Mouse (Mus musculus): ENCODE results near the gene Sema4c. TPM values are rescaled to one million over a fixed set of nuclear protein-coding genes. Genes with fewer than 3 reads are reported as not detected.
A peak's percentile ranks its signal among the peaks of the same experiment; 100 is the strongest.

The Sema4c gene
- 10 to 100 TPM; 16.2 to 20.2 TPM for total RNA-seq (2021)
- long read RNA-seq, experiment 1 = 0 reads
- long read RNA-seq, experiment 2, partial matches to known transcripts = 0 of 1 reads
- long read RNA-seq, experiment 2, other reads (novel, unspliced or antisense) = 0 of 1 reads

DNA sequence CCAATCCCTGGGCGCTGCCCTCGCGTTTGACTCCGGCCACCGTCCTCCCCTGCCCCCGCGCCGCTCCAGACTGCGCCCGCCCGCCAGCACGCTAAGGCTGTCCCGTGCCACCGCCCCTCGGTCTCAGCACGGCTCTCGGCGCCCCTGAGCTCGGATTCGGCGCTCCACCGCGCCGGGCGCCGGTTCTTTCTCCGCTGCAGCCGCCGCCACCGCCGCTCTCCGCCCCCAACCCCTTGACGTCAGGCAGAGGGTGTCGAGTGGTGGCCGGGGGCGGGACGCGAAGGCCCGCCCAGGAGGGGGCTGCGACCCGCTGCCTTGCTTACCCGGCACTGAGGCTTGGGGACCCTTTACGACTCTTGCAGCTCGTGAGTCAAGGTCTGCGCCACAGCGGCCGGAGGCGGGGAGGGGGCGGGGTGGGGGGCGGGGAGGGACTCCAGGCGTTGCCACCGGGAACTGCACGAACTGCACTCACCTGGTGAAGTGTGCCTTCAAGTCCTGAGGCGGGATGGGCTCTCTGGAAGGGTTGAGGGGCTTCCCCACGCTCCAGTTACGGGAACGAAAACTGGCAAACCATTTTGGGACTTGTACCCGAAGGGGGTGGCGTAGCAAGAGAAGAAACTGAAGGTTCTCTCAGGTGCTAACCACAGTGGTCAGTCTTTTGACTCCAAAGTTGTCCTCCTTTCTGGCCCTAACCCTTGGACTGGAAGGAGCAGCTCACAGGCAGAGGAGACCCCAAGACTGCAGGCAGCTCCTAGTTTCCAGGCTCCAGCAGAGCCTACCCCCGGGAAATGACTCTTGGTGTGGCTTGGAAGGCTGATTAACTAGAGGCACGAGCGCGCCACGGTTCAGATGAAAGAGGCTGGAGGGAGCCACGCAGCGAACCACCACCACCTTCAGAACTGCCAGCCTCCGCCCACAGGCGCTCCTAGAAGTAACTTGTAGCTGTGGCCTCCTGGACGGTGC is at the start of gene Sema4c:
TSS of gene Sema4c (minus strand) at position 319 of the 963 bp plus-strand sequence.
- intact Hi-C loops (cut with DNase I) = no loop called here
- peak in 1 of 2 experiments; percentile 77 for DNase-seq (ENCODE audit: low spot score in 2 of 2)

DNA sequence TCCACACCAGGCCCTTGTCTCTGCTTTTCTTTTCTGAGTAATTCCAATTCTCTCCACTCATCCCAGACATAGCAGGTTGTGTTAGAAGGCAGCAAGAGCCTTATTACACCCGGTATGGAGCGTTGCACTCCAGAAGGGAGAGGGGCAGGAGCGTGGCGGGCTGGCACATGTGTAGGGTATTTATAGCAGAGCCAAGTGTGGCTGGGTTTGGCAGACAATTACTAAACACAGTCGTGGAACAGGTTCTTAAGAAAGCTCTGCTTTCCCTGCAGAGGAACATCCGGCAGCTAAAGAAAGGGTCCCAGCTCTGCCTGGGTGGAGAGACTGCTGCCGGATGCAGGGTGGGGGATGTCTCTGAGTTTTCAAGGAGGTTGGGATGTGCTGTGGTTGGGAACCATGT is 48.8 kb upstream of the Sema4c start:
- intact Hi-C loops (cut with DNase I) = no loop called here
- peak; percentile 71 to 87 for DNase-seq (ENCODE audit: low spot score in 2 of 2)

DNA sequence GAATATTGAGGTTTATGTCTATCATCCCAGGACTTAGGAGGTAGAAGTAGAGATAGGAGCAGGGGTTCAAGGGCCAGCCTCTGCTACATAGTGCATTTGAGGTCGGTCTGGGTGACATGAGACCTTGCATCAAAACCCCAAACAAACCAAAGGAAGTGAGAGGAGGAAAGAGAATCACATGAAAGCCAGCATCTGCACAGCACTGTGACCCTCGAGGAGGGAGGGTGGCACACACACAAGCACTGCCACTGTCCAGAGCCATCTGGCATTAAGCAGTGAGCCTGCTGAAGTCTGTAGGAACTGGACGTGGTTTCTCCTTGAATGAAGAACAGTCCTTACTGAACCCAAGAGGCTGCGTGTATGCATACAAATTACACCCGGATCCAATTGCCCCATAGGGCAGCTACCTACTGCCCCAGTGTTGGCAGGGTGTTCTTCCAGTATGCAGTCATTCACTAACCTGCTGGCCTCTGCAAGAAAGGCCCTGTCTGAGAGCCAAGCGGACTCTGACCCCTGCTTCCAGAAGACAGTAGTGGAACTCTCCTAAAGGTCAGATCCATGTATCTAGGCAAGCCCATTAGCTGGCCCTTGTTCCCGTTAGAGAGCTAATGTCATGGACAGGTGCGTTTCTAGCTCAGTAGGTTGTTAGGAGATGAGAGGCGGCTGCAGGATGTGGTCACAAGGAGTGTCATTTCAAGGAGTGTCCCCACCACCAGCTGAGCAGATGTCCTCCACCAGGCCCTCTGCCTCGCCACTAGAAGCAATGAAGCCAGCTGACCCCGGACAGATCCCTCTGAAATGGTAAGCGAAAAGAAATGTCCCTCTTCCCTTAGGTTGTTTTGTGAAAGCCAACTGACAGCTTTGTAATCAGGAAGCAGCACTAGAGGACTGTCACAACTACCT is 46.4 kb upstream of the Sema4c start:
- no peak for DNase-seq (ENCODE audit: low spot score in 2 of 2)
- intact Hi-C loops (cut with DNase I) = no loop called here

DNA sequence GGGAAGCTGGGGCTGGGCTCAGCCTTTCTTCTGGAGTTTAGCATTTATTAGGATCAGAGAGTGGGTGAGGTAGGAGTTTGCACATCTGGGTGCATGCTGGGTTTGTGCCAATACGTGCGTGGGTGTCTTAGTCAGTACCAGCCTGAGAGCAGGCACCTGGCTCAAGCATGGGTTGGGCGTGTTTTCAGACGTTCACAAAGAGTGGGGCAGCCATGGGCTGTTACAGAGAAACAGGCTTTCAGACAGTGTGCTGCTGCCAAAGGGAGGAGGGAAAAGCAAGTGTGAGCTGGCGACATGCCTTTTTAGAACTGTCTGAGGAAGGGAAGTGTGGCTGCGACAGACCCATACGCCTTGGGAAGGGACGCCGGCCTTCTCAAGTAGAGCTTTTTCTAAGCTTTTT is 45.2 kb upstream of the Sema4c start:
- DNase-seq (ENCODE audit: low spot score in 2 of 2) = peak; percentile 70 to 74
- intact Hi-C loops (cut with DNase I) = loop anchor here (2.0 kb wide), 1 partner anchor 113 kb away; no protein-coding TSS in a partner anchor

DNA sequence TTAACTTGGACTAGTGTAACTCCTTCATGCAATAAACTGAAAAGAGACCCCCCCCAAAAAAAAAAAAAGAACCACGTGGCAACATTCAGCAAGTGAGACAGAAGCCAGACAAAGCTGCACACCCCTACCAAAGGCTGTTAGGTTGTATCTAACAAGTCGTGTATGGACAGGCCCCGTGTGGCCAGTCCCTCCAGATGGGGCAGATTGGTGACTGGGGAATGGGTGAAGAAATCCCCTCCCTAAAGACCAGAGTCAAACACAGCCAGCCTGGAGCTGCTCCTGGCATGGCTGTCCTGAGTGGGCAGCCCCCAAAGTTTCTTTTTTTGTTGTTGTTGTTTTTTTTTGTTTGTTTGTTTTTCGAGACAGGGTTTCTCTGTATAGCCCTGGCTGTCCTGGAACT is 44.1 kb upstream of the Sema4c start:
- no peak for DNase-seq (ENCODE audit: low spot score in 2 of 2)
- intact Hi-C loops (cut with DNase I) = loop anchor here (2.0 kb wide), 1 partner anchor 115 kb away; no protein-coding TSS in a partner anchor

DNA sequence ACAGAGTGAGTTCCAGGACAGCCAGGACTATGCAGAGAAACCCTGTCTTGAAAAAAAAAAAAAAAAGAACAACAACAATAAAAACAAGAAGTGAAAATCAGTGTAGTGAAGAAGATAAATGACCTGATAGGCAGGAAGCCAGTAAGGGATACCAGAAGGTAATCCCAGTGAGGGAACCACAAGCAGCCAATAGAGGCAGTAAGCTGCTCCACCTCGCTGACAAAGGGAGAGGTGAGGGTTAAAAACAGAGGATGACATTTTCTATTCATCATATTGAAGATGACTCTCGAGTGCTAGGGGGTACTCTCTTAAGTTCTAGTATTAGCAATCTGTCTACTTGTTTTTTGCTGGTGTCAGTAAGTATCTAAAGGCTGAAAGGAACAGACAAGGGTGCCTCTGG is 40.3 kb upstream of the Sema4c start:
- DNase-seq (ENCODE audit: low spot score in 2 of 2) = no peak
- intact Hi-C loops (cut with DNase I) = no loop called here

DNA sequence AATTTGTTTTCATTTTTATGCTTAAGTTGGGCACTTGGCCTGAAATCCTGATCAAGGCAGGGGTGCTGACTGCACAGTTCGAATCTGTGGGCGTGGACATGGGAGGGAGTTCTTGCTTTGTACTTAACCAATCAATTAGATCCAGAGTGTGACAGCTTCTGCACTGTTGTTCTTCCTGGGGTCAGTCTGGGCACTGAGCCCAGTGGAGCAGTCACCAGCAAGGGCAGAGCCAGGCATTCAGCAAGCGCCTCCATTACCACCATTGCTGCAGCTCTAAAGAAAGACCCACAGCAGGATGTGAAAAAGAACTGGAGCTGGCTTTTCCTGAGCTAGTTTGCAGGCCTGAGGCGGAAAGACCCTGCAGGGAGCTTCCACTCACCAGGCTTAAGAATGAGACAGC is 38.0 kb upstream of the Sema4c start:
- intact Hi-C loops (cut with DNase I) = no loop called here
- DNase-seq (ENCODE audit: low spot score in 2 of 2) = peak in 1 of 2 experiments; percentile 52

DNA sequence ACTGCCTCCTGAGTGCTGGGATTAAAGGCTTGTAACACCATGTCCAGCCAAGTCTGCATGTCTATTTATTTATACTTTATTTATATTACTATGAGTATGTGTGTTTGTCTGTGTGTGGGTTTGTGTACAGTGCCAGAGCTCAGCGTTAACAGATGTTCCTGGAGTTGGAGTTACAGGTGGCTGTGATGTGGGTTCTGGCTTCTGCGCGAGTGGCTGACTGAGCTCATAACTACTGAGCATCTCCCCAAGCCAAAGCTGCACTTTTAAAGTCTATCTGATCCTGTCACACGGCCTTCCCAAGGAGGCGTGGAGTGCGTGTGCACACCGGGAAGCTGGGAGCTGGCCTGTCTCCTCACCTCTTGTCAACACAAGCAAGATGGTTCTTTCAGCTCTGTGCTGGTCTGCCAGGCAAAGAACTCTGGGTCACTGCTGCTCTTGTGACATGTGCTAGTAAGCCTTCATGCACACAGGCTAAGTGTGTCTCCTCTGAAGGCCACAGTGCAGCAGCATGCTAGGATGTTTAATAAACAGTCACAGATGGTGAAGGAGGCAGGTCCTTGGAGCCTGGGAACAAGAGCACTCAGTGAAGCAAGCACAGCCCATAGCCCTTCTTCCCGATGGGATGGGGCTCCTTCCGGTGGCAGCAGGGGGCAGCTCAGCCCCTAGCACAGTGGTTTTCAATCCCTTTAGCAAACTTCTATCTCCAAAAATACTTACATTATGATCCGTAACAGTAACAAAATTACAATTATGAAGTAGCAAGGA is 37.2 kb upstream of the Sema4c start:
- intact Hi-C loops (cut with DNase I) = no loop called here
- no peak for DNase-seq (ENCODE audit: low spot score in 2 of 2)

DNA sequence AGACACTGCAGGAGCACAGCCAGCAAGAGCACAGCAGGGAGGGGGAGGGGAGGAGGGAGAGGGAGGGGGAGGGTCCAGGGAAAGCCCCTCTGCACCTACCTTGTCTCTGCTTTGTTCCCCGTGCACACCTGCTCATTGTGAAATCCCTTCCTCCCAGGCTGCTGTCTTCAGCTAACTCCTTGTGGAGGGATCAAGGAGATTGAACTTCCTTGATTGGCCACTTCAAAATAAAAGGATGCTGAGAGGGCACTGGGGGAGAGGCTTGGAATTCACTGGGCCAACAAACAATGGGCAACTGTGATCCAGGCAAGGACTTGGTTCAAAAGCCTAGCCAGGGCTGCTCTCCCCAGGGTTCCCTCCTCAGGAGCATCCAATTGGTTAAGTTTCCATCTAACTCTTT is 35.0 kb upstream of the Sema4c start:
- intact Hi-C loops (cut with DNase I) = no loop called here
- no peak for DNase-seq (ENCODE audit: low spot score in 2 of 2)

DNA sequence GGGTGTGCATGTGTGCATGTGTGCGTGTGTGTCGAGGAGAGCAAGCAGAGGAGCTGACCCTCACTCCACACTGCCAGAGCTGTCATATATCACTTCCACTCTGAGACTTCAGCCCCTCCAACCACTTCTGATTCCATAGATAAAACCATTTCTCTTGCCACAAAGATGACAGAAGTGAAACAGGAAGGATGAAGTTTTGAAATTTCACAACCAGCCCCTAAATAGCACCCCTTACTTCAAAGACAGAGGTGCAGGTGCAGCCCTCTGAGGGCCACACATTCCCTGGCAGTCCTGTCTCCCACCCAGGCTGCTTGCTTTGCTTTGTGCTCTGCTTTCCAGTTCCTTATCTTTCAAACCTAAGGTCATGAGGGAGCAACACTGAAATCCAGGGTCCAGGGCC is 33.3 kb upstream of the Sema4c start:
- no peak for DNase-seq (ENCODE audit: low spot score in 2 of 2)
- intact Hi-C loops (cut with DNase I) = no loop called here

DNA sequence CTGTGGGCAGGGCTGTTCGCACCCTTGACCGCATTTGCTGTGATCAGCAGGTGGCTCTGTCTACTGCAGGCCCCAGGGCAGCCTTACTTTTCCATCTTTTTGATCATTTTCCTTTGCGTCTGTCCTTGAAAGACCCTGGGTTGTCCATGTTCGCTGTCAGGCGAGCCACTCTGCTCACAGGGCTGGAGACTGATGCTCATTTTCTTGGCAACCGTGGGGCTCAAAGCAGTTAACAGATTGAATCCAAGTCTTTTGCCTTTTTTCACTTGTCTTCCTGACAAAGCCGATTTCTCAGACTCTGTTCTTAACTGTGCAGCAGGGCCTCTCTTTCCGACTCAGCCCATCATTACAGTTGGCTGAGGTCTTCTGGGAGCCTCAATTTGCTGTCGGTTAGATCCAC is 32.5 kb upstream of the Sema4c start:
- intact Hi-C loops (cut with DNase I) = no loop called here
- no peak for DNase-seq (ENCODE audit: low spot score in 2 of 2)

DNA sequence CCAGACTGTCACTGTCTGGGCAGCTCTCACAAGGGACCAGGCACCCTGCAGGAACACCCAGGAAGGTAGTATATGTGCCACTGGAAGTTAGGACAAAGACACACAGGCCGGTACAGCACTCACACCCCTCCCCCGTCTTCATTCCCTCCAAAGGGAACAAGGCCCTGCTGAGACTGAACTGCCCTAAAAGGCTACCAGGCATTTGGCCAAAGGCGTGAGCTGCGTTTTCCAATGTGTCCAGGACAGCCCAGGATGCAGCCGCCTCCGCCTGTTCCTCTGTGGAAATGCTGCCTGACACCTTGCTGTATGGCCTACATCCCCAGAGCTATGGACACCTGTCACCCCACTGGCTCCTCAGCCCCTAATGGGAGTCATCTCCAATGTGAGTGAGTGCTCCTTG is 31.3 kb upstream of the Sema4c start:
- DNase-seq (ENCODE audit: low spot score in 2 of 2) = peak in 1 of 2 experiments; percentile 52
- intact Hi-C loops (cut with DNase I) = no loop called here

DNA sequence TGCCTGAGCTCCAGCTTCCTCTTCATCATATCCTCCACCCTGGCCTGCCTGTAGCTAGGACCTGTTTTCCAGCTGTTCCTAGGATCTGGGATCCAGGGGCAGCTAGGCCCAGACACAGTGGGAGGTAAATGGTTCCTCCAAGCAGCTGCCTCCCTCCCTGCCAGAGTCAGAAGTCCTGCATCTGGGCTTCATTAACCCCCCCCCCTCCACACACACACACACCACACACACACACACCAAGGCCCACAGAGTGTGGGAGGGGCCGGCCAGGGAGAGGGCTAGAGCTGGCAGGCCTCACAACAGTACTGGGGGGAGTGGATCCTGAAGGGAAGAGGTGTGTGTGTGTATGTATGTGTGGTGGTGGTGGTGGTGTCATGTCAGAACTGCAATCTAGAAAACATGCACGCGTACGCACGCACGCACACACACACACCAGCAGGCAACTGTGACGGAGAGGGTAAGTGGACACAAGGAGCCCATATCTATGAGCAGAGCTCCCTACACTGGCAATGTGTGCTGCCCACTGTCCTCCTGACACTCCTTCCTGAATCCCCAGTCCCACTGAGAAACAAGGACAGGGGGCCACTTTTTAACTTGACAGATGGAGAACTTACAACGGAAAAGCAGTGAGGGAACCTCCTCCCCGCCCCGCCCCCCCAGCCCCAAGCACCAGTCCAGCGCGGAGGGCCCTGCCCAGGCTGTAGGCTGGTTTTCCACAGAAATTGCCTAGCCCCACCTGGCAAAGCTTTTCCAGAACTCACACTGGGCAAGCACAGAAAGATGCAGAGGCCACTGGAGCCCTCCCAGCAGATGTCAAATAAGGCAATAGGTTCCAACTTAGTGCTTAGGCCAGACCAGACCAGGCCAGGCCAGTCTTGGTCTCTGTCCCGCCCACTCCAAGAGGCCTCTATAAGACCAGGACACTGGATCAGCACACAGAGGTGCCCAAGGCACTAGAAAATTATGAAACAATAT is 30.6 kb upstream of the Sema4c start:
- intact Hi-C loops (cut with DNase I) = no loop called here
- DNase-seq (ENCODE audit: low spot score in 2 of 2) = no peak

DNA sequence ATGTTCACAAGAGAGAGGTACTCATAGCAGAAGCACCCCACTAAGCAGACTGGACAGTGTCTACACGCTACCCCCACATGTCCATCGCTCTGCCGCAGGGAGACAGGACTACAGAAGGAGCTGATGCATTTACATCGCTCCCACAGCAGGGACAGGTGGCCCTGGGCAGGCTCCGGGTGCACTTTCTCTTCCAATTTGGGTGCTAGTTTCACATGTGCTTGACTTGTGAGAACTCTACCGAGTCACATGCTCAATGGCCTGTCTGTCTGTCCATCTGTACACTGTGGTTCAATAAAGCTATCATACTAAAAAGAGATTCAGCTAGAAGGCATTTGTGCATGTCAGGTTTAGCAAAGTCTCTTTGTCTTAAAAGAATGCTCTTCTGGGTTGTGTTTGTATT is 29.7 kb upstream of the Sema4c start:
- no peak for DNase-seq (ENCODE audit: low spot score in 2 of 2)
- intact Hi-C loops (cut with DNase I) = no loop called here

DNA sequence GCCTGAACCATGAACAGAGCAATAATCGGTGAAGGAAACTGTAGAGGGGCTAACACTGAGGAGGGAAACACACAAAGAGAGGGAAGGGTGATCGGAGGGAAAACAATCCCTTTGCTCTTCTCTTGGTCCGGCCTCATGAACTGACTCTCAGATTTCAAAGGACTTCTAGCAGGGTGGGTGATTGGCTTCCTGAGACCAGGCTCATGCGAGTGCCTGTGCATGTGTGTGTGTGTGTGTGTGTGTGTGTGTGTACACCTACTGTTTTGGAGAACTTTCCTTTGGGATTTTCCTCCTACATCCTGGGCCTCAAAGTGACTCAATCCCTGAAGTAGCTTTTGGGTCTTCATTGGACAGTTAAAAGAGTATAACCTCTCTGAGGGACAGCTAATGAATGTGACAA is 28.1 kb upstream of the Sema4c start:
- intact Hi-C loops (cut with DNase I) = no loop called here
- no peak for DNase-seq (ENCODE audit: low spot score in 2 of 2)

DNA sequence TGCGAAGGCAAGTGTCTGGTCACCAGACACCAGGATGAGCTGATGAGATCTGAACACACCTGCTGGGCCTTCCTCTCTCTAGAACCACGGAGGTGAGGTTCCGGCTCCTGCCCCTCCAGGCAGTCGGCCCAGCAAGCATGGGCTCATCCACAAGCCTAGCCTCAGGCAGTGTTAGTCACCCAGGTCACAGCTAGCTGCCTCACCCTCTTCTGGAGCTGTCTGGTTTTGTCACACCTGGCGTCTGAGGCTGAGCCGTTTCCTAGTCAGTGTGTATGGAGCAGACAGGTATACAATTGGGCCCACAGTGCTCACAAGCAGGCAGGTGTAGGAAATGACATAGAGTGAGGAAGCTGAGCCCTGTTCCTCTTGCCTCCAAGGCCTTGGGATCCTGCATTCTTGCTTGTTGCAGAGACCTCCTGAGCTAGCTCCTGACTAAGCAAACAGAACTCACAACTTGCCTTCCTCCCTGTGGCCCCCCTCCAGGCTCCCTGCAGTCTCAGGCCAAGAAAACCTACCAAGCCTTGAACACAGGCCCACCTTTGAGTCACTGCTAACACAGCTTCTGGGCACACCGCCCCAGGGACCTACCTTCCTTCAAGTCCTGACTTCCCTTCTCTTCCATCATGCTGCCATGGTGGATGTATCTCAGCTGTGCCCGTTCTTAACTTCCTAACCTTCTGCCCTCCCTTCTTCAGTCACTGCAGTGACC is 25.4 kb upstream of the Sema4c start:
- no peak for DNase-seq (ENCODE audit: low spot score in 2 of 2)
- intact Hi-C loops (cut with DNase I) = no loop called here

DNA sequence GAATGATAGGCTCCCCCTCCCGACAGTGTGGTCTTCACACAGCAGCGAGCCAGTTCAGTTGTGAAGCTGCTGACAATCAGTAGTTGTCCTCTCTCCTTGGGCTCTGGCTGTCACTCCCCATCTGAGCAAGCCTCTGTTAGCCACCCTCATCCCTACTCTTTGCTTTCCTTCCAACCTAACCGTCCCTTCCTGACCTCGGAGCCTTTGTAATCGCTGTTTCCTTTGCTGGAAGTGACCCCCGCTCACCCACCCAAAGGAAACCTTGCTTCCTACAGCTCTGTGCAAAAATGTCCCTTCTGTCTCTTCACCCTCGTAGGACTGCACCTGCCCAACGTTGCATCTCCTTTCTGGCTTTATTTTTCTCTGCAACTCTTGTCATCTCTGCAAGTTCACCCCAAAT is 24.1 kb upstream of the Sema4c start:
- intact Hi-C loops (cut with DNase I) = no loop called here
- no peak for DNase-seq (ENCODE audit: low spot score in 2 of 2)

DNA sequence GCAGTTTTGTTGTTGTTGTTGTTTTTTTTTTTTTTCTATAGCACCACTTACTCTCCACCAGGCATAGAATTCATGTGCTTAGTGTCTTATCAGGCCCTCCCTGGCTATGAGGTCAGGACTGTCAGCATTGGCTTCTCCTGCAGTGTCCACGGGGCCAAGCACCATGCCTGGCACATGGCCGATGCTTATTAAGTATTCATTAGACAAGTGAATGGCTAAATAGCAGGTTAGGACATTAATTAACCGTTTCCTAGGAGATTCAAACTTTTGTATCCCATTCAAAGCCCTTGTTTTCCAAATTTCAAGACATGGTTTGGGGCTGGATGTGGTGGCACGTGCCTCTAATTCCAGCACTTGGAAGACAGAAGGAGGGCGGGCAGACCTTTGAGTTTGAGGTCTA is 23.1 kb upstream of the Sema4c start:
- DNase-seq (ENCODE audit: low spot score in 2 of 2) = no peak
- intact Hi-C loops (cut with DNase I) = no loop called here

Data from left cerebral cortex, postnatal 14 days (tissue).